Mouse (Mus musculus) neural tube, embryonic 11.5 days (tissue): ENCODE measurements around the gene Safb. TPM values are rescaled to one million over a fixed set of nuclear protein-coding genes. Genes with fewer than 3 reads are reported as not detected.

Experiments
- ATAC-seq: fragments of 200-750 bp; cut with Nextera tagmentation; 2 replicates; pipeline ENCODE4 v1.8.0; 2017; ENCODE audit warnings: moderate number of reproducible peaks, mild to moderate bottlenecking, moderate TSS enrichment, moderate library complexity; ENCODE audit not compliant: insufficient read depth, low FRiP score, low TSS enrichment
- DNase-seq: peaks from one replicate; pipeline ENCODE4 v3.0.0-alpha.2; 2015; ENCODE audit warnings: low spot score
- H3K27ac ChIP-seq: fragments of 300-500 bp; sonication (generic); 2 replicates; pipeline ENCODE4 v1.5.1; 2014; ENCODE audit warnings: low read depth, mild to moderate bottlenecking, low read length
- H3K27me3 ChIP-seq: fragments of 300-500 bp; sonication (generic); 2 replicates; pipeline ENCODE4 v1.6.1; 2014; ENCODE audit warnings: mild to moderate bottlenecking, low read length, mixed read lengths; ENCODE audit not compliant: control insufficient read depth, insufficient read depth
- H3K36me3 ChIP-seq: fragments of 300-500 bp; sonication (generic); 2 replicates; pipeline ENCODE4 v1.6.1; 2014; ENCODE audit warnings: mild to moderate bottlenecking, low read length, moderate library complexity, mixed read lengths; ENCODE audit not compliant: control insufficient read depth, insufficient read depth
- H3K4me1 ChIP-seq: fragments of 300-500 bp; sonication (generic); 2 replicates; pipeline ENCODE4 v1.6.1; 2014; ENCODE audit warnings: low read length, mixed read lengths; ENCODE audit not compliant: control insufficient read depth, insufficient read depth
- H3K4me2 ChIP-seq: fragments of 300-500 bp; sonication (generic); 2 replicates; pipeline ENCODE4 v1.6.1; 2014; ENCODE audit warnings: low read depth, mild to moderate bottlenecking, moderate library complexity
- H3K4me3 ChIP-seq: fragments of 300-500 bp; sonication (generic); 2 replicates; pipeline ENCODE4 v1.5.1; 2014; ENCODE audit warnings: low read depth, low read length
- H3K9ac ChIP-seq: fragments of 300-500 bp; sonication (generic); 2 replicates; pipeline ENCODE4 v1.6.1; 2014; ENCODE audit warnings: mild to moderate bottlenecking, low read length
- H3K9me3 ChIP-seq: fragments of 300-500 bp; sonication (generic); 2 replicates; pipeline ENCODE4 v1.6.1; 2016; ENCODE audit warnings: low read length; ENCODE audit not compliant: control insufficient read depth
- WGBS: fragments of 180-500 bp; shearing (Covaris S2); extraction: QIAGEN DNeasy Blood & Tissue Kit; methylation state at CpG from one replicate; pipeline ENCODE4 v1.1.7; 2014; 5-methylcytosine and 5-hydroxymethylcytosine counted together
- polyA plus RNA-seq: library from polyadenylated mRNA; unstranded; fragments of >200 nt; fragmentation: Nextera tagmentation; extraction: Ambion mirVana; gene quantifications from 2 replicates; pipeline ENCODE4 v1.2.1, GENCODE M21; 2014

The Safb gene
- polyA plus RNA-seq, 1 experiment from 2014 or later: 114 TPM

GRCm38 (mm10) chr17:56570287-56570686 is 14.3 kb upstream of the Safb start:
- H3K27me3 ChIP-seq: no peaks in the 10 kb centered on the region
- no peak overlapping the region for H3K4me3 ChIP-seq
- H3K9me3 ChIP-seq: no peaks in the 10 kb centered on the region
- ATAC-seq (no peak), DNase-seq (no peak)
- H3K4me2 ChIP-seq: no peak overlapping the region
- H3K4me1 ChIP-seq: no peaks in the 10 kb centered on the region
- no peak overlapping the region for H3K27ac ChIP-seq
- no peak overlapping the region for H3K9ac ChIP-seq
- WGBS: 91% methylated on average over 4 of the region's 4 CpGs
- peaks cover 56% of the 10 kb centered on the region for H3K36me3 ChIP-seq

GRCm38 (mm10) chr17:56572154-56572553 is 12.5 kb upstream of the Safb start:
- Histone ChIP-seq H3K4me1 (no peaks in the 10 kb centered on the region), H3K4me2 (no peak overlapping the region), H3K9ac (no peak overlapping the region), H3K27me3 (no peaks in the 10 kb centered on the region), H3K27ac (no peak overlapping the region), H3K4me3 (no peak overlapping the region), H3K9me3 (no peaks in the 10 kb centered on the region), H3K36me3 (peaks cover 49% of the 10 kb centered on the region)
- DNase-seq (no peak), ATAC-seq (no peak)
- WGBS: 89% methylated on average over 1 of the region's 1 CpGs

GRCm38 (mm10) chr17:56572939-56573338 is 11.7 kb upstream of the Safb start:
- Histone ChIP-seq H3K9ac (no peak overlapping the region), H3K4me2 (no peak overlapping the region), H3K27ac (no peak overlapping the region), H3K4me3 (no peak overlapping the region), H3K36me3 (peaks cover 48% of the 10 kb centered on the region), H3K9me3 (no peaks in the 10 kb centered on the region), H3K27me3 (no peaks in the 10 kb centered on the region), H3K4me1 (no peaks in the 10 kb centered on the region)
- no peak for ATAC-seq
- DNase-seq: no peak
- WGBS: 95% methylated on average over 3 of the region's 3 CpGs

- no peak overlapping the region for H3K27ac ChIP-seq
- H3K36me3 ChIP-seq: peaks cover 26% of the 10 kb centered on the region
- DNase-seq (no peak), ATAC-seq (no peak)
- H3K9me3 ChIP-seq: no peaks in the 10 kb centered on the region
- H3K4me3 ChIP-seq: peak overlapping the region; percentile 97
- no peaks in the 10 kb centered on the region for H3K27me3 ChIP-seq
- 75% methylated on average over 1 of the region's 1 CpGs for WGBS
- peaks cover 30% of the 10 kb centered on the region for H3K4me1 ChIP-seq
- H3K9ac ChIP-seq: peak overlapping the region; percentile 88
- peak overlapping the region; percentile 73 for H3K4me2 ChIP-seq
These were observed 1.6 kb upstream of the Safb start for GRCm38 (mm10) chr17:56583071-56583470.

- Histone ChIP-seq H3K27ac (peak overlapping the region; percentile 90), H3K4me3 (peak overlapping the region; percentile 97), H3K9ac (peak overlapping the region; percentile 88), H3K9me3 (no peaks in the 10 kb centered on the region), H3K4me2 (peak overlapping the region; percentile 73), H3K4me1 (peaks cover 30% of the 10 kb centered on the region), H3K36me3 (peaks cover 22% of the 10 kb centered on the region), H3K27me3 (no peaks in the 10 kb centered on the region)
- WGBS: 5% methylated on average over 33 of the region's 33 CpGs
- ATAC-seq (no peak; the same call in 1 of the 2 replicates), DNase-seq (no peak)
These were observed 891 bp upstream of the Safb start for GRCm38 (mm10) chr17:56583611-56584256.

- Histone ChIP-seq H3K27ac (peak overlapping the region; percentile 86), H3K36me3 (peaks cover 33% of the 10 kb centered on the region), H3K4me2 (peak overlapping the region; percentile 81), H3K9ac (peak overlapping the region; percentile 87), H3K4me1 (peaks cover 30% of the 10 kb centered on the region), H3K4me3 (peak overlapping the region; percentile 97), H3K27me3 (no peaks in the 10 kb centered on the region), H3K9me3 (no peaks in the 10 kb centered on the region)
- DNase-seq (peak; percentile 59), ATAC-seq (peak; percentile 40)
- WGBS: under 1% methylated on average over 61 of the region's 61 CpGs
These were observed 671 bp downstream of the Safb start for GRCm38 (mm10) chr17:56585171-56585821.

GRCm38 (mm10) chr17:56587773-56588172 is 3.1 kb downstream of the Safb start:
- Histone ChIP-seq H3K36me3 (peaks cover 27% of the 10 kb centered on the region), H3K4me3 (no peak overlapping the region)

GRCm38 (mm10) chr17:56588921-56589320 is 4.3 kb downstream of the Safb start:
- Histone ChIP-seq H3K9me3 (no peaks in the 10 kb centered on the region), H3K27ac (no peak overlapping the region), H3K4me3 (no peak overlapping the region), H3K4me2 (no peak overlapping the region), H3K4me1 (peaks cover 14% of the 10 kb centered on the region), H3K9ac (no peak overlapping the region), H3K36me3 (peaks cover 33% of the 10 kb centered on the region), H3K27me3 (no peaks in the 10 kb centered on the region)
- WGBS: 93% methylated on average over 4 of the region's 4 CpGs
- ATAC-seq: no peak
- DNase-seq: no peak

More at GRCm38 (mm10) chr17:56587773-56588172, 3.1 kb downstream of the Safb start:
- DNase-seq: no peak
- Histone ChIP-seq H3K27me3 (no peaks in the 10 kb centered on the region), H3K4me1 (peaks cover 23% of the 10 kb centered on the region), H3K9me3 (no peaks in the 10 kb centered on the region), H3K27ac (no peak overlapping the region), H3K4me2 (no peak overlapping the region), H3K9ac (no peak overlapping the region)
- 50% methylated on average over 1 of the region's 1 CpGs for WGBS
- ATAC-seq: no peak

- no peaks in the 10 kb centered on the region for H3K4me1 ChIP-seq
- no peak overlapping the region for H3K27ac ChIP-seq
- peaks cover 50% of the 10 kb centered on the region for H3K36me3 ChIP-seq
- H3K4me3 ChIP-seq: no peak overlapping the region
- no peaks in the 10 kb centered on the region for H3K27me3 ChIP-seq
- H3K4me2 ChIP-seq: no peak overlapping the region
- no peak for DNase-seq
- no peaks in the 10 kb centered on the region for H3K9me3 ChIP-seq
- ATAC-seq: no peak
- no peak overlapping the region for H3K9ac ChIP-seq
These were observed 7.9 kb downstream of the Safb start for GRCm38 (mm10) chr17:56592553-56592952.
